Mouse (Mus musculus) liver, postnatal 0 days (tissue): ENCODE measurements around the gene Chpf. TPM values are rescaled to one million over a fixed set of nuclear protein-coding genes. Genes with fewer than 3 reads are reported as not detected.

Source experiments
- ATAC-seq: fragments of 200-750 bp; cut with Nextera tagmentation; 2 replicates; pipeline ENCODE4 v1.8.0; 2017; ENCODE audit warnings: mild to moderate bottlenecking, moderate library complexity
- DNase-seq: peaks from one replicate; pipeline ENCODE4 v3.0.0-alpha.2; 2016
- H3K27ac ChIP-seq: fragments of 300-500 bp; sonication (generic); 2 replicates; pipeline ENCODE4 v1.5.1; 2014; ENCODE audit warnings: antibody characterized with exemption, moderate library complexity, mild to moderate bottlenecking, low read depth
- H3K27me3 ChIP-seq: fragments of 300-500 bp; sonication (generic); 2 replicates; pipeline ENCODE4 v1.6.1; 2014; ENCODE audit warnings: low read length, control low read depth, mixed read lengths; ENCODE audit not compliant: insufficient read depth
- H3K36me3 ChIP-seq: fragments of 300-500 bp; sonication (generic); replicated peaks from 2 replicates; pipeline ENCODE4 v1.6.1; 2014; ENCODE audit warnings: mild to moderate bottlenecking, control low read depth, low read length, moderate library complexity, mixed read lengths; ENCODE audit not compliant: insufficient read depth
- H3K4me1 ChIP-seq: fragments of 300-500 bp; sonication (generic); 2 replicates; pipeline ENCODE4 v1.6.1; 2014; ENCODE audit warnings: antibody characterized with exemption, mild to moderate bottlenecking, control low read depth; ENCODE audit not compliant: insufficient read depth
- H3K4me2 ChIP-seq: fragments of 300-500 bp; sonication (generic); 2 replicates; pipeline ENCODE4 v1.6.1; 2014; ENCODE audit warnings: low read depth, mild to moderate bottlenecking, low read length, moderate library complexity, mixed read lengths
- H3K4me3 ChIP-seq: fragments of 300-500 bp; sonication (generic); 2 replicates; pipeline ENCODE4 v1.5.1; 2014; ENCODE audit warnings: low read depth, low read length
- H3K9ac ChIP-seq: fragments of 300-500 bp; sonication (generic); replicated peaks from 2 replicates; pipeline ENCODE4 v1.6.1; 2014; ENCODE audit warnings: mild to moderate bottlenecking, moderate library complexity
- H3K9me3 ChIP-seq: fragments of 300-500 bp; sonication (generic); 2 replicates; pipeline ENCODE4 v1.6.1; 2016; ENCODE audit warnings: mild to moderate bottlenecking, control low read depth, low read length, mixed read lengths
- CTCF ChIP-seq: sonication (generic); IDR thresholded peaks from 2 replicates; pipeline ENCODE4 v1.5.1; 2016; ENCODE audit warnings: antibody characterized with exemption, low read depth
- EP300 ChIP-seq: IDR thresholded peaks from 2 replicates; pipeline ENCODE4 v1.6.1; 2016; ENCODE audit warnings: antibody characterized with exemption, low read depth, mild to moderate bottlenecking
- WGBS: fragments of 180-500 bp; shearing (Covaris S2); extraction: QIAGEN DNeasy Blood & Tissue Kit; methylation state at CpG from one replicate; pipeline ENCODE4 v1.1.7; 2014; ENCODE audit not compliant: insufficient replicate concordance; 5-methylcytosine and 5-hydroxymethylcytosine counted together
- polyA plus RNA-seq: library from polyadenylated mRNA; unstranded; fragments of >200 nt; fragmentation: Nextera tagmentation; extraction: Ambion mirVana; gene quantifications from 2 replicates; pipeline ENCODE4 v1.2.1, GENCODE M21; 2015

Chpf gene
- polyA plus RNA-seq, 1 experiment from 2014 or later = 3.3 TPM

- ATAC-seq = peak; percentile 2; the same call in 1 of the 2 replicates
- Histone ChIP-seq H3K9ac (peak overlapping the region; percentile 65), H3K27me3 (peaks cover 57% of the 10 kb centered on the region), H3K36me3 (0 out of 2 replicates have a peak, but pooled peaks cover 6% of the 10 kb centered on the region), H3K4me1 (peaks cover 22% of the 10 kb centered on the region), H3K4me3 (peak overlapping the region; percentile 66), H3K4me2 (peak overlapping the region; percentile 96), H3K9me3 (no peaks in the 10 kb centered on the region), H3K27ac (peak overlapping the region; percentile 63)
- under 1% methylated on average over 21 of the region's 25 CpGs for WGBS
- no peak; the same call in 1 of the 2 replicates for TF ChIP-seq CTCF
- DNase-seq = peak; percentile 55
Measured at GRCm38 (mm10) chr1:75478497-75478896, 610 bp downstream of the Chpf start.

DNA sequence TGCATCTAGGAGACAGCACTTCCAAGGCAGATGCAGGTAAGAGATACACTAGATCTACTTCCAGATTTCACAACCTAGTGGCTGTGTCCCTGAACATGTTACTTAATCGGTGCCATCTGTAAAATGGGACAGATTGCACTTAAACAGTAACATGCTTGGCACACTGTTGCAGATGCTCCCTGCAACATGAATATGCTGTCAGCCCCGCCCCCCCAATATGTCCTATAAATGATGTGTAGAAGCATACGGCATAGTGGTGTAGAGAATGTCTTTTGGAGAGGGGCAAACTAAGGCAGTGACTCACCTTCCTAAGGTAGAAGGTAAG is 1.2 kb downstream of the Chpf start:
- no peaks in the 10 kb centered on the region for H3K9me3 ChIP-seq
- peak overlapping the region; percentile 96 for H3K4me2 ChIP-seq
- DNase-seq (no peak), ATAC-seq (no peak)
- TF ChIP-seq EP300 = no peak
- no peak for TF ChIP-seq CTCF
- 0 out of 2 replicates have a peak, but pooled peaks cover 6% of the 10 kb centered on the region for H3K36me3 ChIP-seq
- H3K27me3 ChIP-seq = peaks cover 55% of the 10 kb centered on the region
- 41% methylated on average over 3 of the region's 3 CpGs for WGBS
- no peak overlapping the region for H3K9ac ChIP-seq
- H3K4me1 ChIP-seq = peaks cover 22% of the 10 kb centered on the region
- peak overlapping the region; percentile 66; the same call in 1 of the 2 replicates for H3K4me3 ChIP-seq
- no peak overlapping the region for H3K27ac ChIP-seq

GRCm38 (mm10) chr1:75477264-75477965 is 1.7 kb downstream of the Chpf start:
- 10% methylated on average over 35 of the region's 35 CpGs for WGBS
- H3K4me2 ChIP-seq = peak overlapping the region; percentile 36
- H3K27ac ChIP-seq = no peak overlapping the region
- peaks cover 22% of the 10 kb centered on the region for H3K4me1 ChIP-seq
- H3K36me3 ChIP-seq = 0 out of 2 replicates have a peak, but pooled peaks cover 6% of the 10 kb centered on the region
- DNase-seq = peak; percentile 90
- peaks cover 50% of the 10 kb centered on the region for H3K27me3 ChIP-seq
- H3K9ac ChIP-seq = no peak overlapping the region
- 0 out of 2 replicates have a peak overlapping the region, but pooled peaks have one; percentile 15 for H3K4me3 ChIP-seq
- ATAC-seq = peak; percentile 16
- no peaks in the 10 kb centered on the region for H3K9me3 ChIP-seq
- TF ChIP-seq EP300 (no peak), CTCF (peak; percentile 86)

- DNase-seq (no peak), ATAC-seq (no peak)
- H3K27me3 ChIP-seq = peaks cover 40% of the 10 kb centered on the region
- H3K4me3 ChIP-seq = no peak overlapping the region
- H3K9me3 ChIP-seq = no peaks in the 10 kb centered on the region
- H3K9ac ChIP-seq = no peak overlapping the region
- peaks cover 22% of the 10 kb centered on the region for H3K4me1 ChIP-seq
- 87% methylated on average over 11 of the region's 11 CpGs for WGBS
- H3K27ac ChIP-seq = no peak overlapping the region
- H3K36me3 ChIP-seq = 0 out of 2 replicates have a peak, but pooled peaks cover 6% of the 10 kb centered on the region
- H3K4me2 ChIP-seq = no peak overlapping the region
- no peak for TF ChIP-seq CTCF
- TF ChIP-seq EP300 = no peak
Measured at GRCm38 (mm10) chr1:75476441-75476840, 2.7 kb downstream of the Chpf start.

DNA sequence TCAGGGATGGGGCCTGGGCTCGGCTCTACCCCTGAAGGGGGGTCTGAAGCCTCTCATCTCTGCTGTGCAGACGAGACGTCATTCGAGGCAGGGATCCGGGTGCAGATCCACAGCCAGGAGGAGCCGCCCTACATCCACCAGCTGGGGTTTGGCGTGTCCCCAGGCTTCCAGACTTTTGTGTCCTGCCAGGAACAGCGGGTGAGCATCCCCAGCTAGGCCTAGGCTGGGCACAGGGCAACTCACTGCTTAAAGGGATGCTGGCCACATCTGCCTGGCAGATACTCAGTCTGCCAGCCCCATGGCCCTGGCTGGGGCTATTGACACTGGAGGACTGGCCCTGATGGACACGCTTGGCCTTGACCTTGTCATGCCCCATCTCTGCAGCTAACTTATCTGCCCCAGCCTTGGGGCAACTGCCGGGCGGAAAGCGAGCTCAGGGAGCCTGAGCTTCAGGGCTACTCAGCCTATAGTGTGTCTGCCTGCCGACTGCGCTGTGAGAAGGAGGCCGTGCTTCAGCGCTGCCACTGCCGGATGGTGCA is 9.8 kb downstream of the Chpf start:
- no peak overlapping the region for H3K9ac ChIP-seq
- TF ChIP-seq EP300 = no peak
- TF ChIP-seq CTCF = no peak
- H3K27me3 ChIP-seq = peaks cover 38% of the 10 kb centered on the region
- H3K4me2 ChIP-seq = no peak overlapping the region
- H3K4me1 ChIP-seq = 0 out of 2 replicates have a peak, but pooled peaks cover 4% of the 10 kb centered on the region
- DNase-seq (no peak), ATAC-seq (no peak)
- H3K36me3 ChIP-seq = 0 out of 2 replicates have a peak, but pooled peaks cover 2% of the 10 kb centered on the region
- H3K9me3 ChIP-seq = no peaks in the 10 kb centered on the region
- WGBS = 73% methylated on average over 17 of the region's 17 CpGs
- H3K27ac ChIP-seq = no peak overlapping the region
- H3K4me3 ChIP-seq = no peak overlapping the region

- no peak overlapping the region for H3K9ac ChIP-seq
- peaks cover 42% of the 10 kb centered on the region for H3K27me3 ChIP-seq
- no peaks in the 10 kb centered on the region for H3K36me3 ChIP-seq
- H3K9me3 ChIP-seq = no peaks in the 10 kb centered on the region
- WGBS = 11% methylated on average over 14 of the region's 14 CpGs
- no peak overlapping the region for H3K4me3 ChIP-seq
- H3K4me2 ChIP-seq = no peak overlapping the region
- peak; percentile 82 for DNase-seq
- H3K27ac ChIP-seq = no peak overlapping the region
- H3K4me1 ChIP-seq = 0 out of 2 replicates have a peak, but pooled peaks cover 10% of the 10 kb centered on the region
- peak; percentile 66 for ATAC-seq
- TF ChIP-seq CTCF (peak; percentile 90), EP300 (no peak)
Measured at GRCm38 (mm10) chr1:75467215-75467927, 11.7 kb downstream of the Chpf start.
